Mouse (Mus musculus) heart, embryonic 15.5 days (tissue): Measurements from ENCODE around the gene Mecom. TPM values are rescaled to one million over a fixed set of nuclear protein-coding genes. Genes with fewer than 3 reads are reported as not detected.

ENCODE experiments used
- ATAC-seq: fragments of 200-750 bp; cut with Nextera tagmentation; replicated peaks from 2 replicates; pipeline ENCODE4 v1.8.0; 2017; ENCODE audit warnings: low read depth, moderate TSS enrichment; ENCODE audit not compliant: insufficient number of reproducible peaks, insufficient read depth, low FRiP score
- H3K27ac ChIP-seq: fragments of 300-500 bp; sonication (generic); 2 replicates; pipeline ENCODE4 v1.5.1; 2015; ENCODE audit warnings: mild to moderate bottlenecking, inconsistent platforms
- H3K27me3 ChIP-seq: fragments of 300-500 bp; sonication (generic); 2 replicates; pipeline ENCODE4 v1.6.1; 2015; ENCODE audit warnings: inconsistent platforms
- H3K36me3 ChIP-seq: fragments of 300-500 bp; sonication (generic); 2 replicates; pipeline ENCODE4 v1.6.1; 2015; ENCODE audit warnings: mild to moderate bottlenecking, inconsistent platforms
- H3K4me1 ChIP-seq: fragments of 300-500 bp; sonication (generic); replicated peaks from 2 replicates; pipeline ENCODE4 v1.6.1; 2015; ENCODE audit warnings: inconsistent platforms
- H3K4me2 ChIP-seq: fragments of 300-500 bp; sonication (generic); 2 replicates; pipeline ENCODE4 v1.6.1; 2015; ENCODE audit warnings: inconsistent platforms, mild to moderate bottlenecking, moderate library complexity
- H3K4me3 ChIP-seq: fragments of 300-500 bp; sonication (generic); 2 replicates; pipeline ENCODE4 v1.5.1; 2015; ENCODE audit warnings: mild to moderate bottlenecking, inconsistent platforms
- H3K9ac ChIP-seq: fragments of 300-500 bp; sonication (generic); 2 replicates; pipeline ENCODE4 v1.6.1; 2015; ENCODE audit warnings: mild to moderate bottlenecking, inconsistent platforms
- H3K9me3 ChIP-seq: fragments of 300-500 bp; sonication (generic); replicated peaks from 2 replicates; pipeline ENCODE4 v1.6.1; 2016; ENCODE audit warnings: inconsistent platforms
- WGBS: fragments of 180-500 bp; shearing (Covaris S2); methylation state at CpG from one replicate; pipeline ENCODE4 v1.1.7; 2015; ENCODE audit warnings: mixed read lengths; 5-methylcytosine and 5-hydroxymethylcytosine counted together
- polyA plus RNA-seq: library from polyadenylated mRNA; unstranded; fragments of >200 nt; fragmentation: Nextera tagmentation; extraction: Ambion mirVana; gene quantifications from 2 replicates; pipeline ENCODE4 v1.2.1, GENCODE M21; 2015

Mecom gene
- polyA plus RNA-seq, 1 experiment from 2014 or later: 17.3 TPM

- no peaks in the 10 kb centered on the region for H3K36me3 ChIP-seq
- no peak for ATAC-seq
- WGBS: 62% methylated on average over 11 of the region's 11 CpGs
These were observed 644.1 kb downstream of the Mecom start for GRCm38 (mm10) chr3:29903596-29904308.

More at GRCm38 (mm10) chr3:29903596-29904308, 644.1 kb downstream of the Mecom start:
- no peaks in the 10 kb centered on the region for H3K4me1 ChIP-seq
- H3K27ac ChIP-seq: no peak overlapping the region
- no peak overlapping the region for H3K4me2 ChIP-seq
- H3K4me3 ChIP-seq: no peak overlapping the region
- no peaks in the 10 kb centered on the region for H3K27me3 ChIP-seq
- H3K9ac ChIP-seq: no peak overlapping the region
- no peaks in the 10 kb centered on the region for H3K9me3 ChIP-seq

Other genes with a start within 250 kb of the Mecom start
- gene Actrt3, start 51.9 kb upstream of the Mecom start, polyA plus RNA-seq: not detected in 2 replicates
- gene Mynn, start 54.1 kb upstream of the Mecom start, polyA plus RNA-seq: 21.2 and 23.2 TPM in 2 replicates
- not detected in 2 replicates for gene Lrriq4, start 96.5 kb upstream of the Mecom start, polyA plus RNA-seq
- 0.49 and 0.74 TPM in 2 replicates for gene Lrrc34, start 99.9 kb upstream of the Mecom start, polyA plus RNA-seq
- gene Lrrc31, start 151.8 kb upstream of the Mecom start, polyA plus RNA-seq: not detected in 2 replicates
- gene Samd7, start 198.3 kb upstream of the Mecom start, polyA plus RNA-seq: not detected in 2 replicates
- gene Sec62, start 244.9 kb upstream of the Mecom start, polyA plus RNA-seq: 42.9 and 71.3 TPM in 2 replicates